Mouse (Mus musculus) heart, postnatal 4 days (tissue): ENCODE data around the gene Cadps. TPM values are rescaled to one million over a fixed set of nuclear protein-coding genes. Genes with fewer than 3 reads are reported as not detected.
A peak's percentile ranks its signal among the peaks of the same experiment; 100 is the strongest.
"Not testable (repeated sequence)": the region's sequence is repeated elsewhere in the genome, so short reads cannot be mapped to it uniquely, and the experiment has no call there.

ENCODE experiments used
- DNase-seq: peaks from one replicate; pipeline ENCODE4 v3.0.0; 2021
- total RNA-seq, 2 experiments: library from RNA; stranded (reverse); gene quantifications; 2 replicates each; pipeline ENCODE4 v1.2.3; 2021

The Cadps gene
- total RNA-seq, 2 experiments from 2014 or later, result 0.47 to 0.52 TPM

- no peak for DNase-seq
Observed at GRCm38 (mm10) chr14:12581657-12582056, 241.2 kb downstream of the Cadps start.

- DNase-seq, result no peak
Observed at GRCm38 (mm10) chr14:12580786-12581185, 242.1 kb downstream of the Cadps start.

GRCm38 (mm10) chr14:12578156-12578555, 244.7 kb downstream of the Cadps start:
- no peak for DNase-seq

- DNase-seq, result no peak
Observed at GRCm38 (mm10) chr14:12577475-12578140, 245.3 kb downstream of the Cadps start.

GRCm38 (mm10) chr14:12575105-12575504, 247.8 kb downstream of the Cadps start:
- DNase-seq, result peak; percentile 52

GRCm38 (mm10) chr14:12574336-12574735, 248.5 kb downstream of the Cadps start:
- DNase-seq, result peak; percentile 5

- not testable (repeated sequence) for DNase-seq
Observed at GRCm38 (mm10) chr14:12561730-12562129, 261.1 kb downstream of the Cadps start.

- DNase-seq, result no peak
Observed at GRCm38 (mm10) chr14:12560233-12560577, 262.7 kb downstream of the Cadps start.

- DNase-seq, result no peak
Observed at GRCm38 (mm10) chr14:12559574-12560232, 263.2 kb downstream of the Cadps start.

GRCm38 (mm10) chr14:12558920-12559573, 263.8 kb downstream of the Cadps start:
- DNase-seq, result no peak

- DNase-seq, result no peak
Observed at GRCm38 (mm10) chr14:12554486-12554885, 268.4 kb downstream of the Cadps start.

GRCm38 (mm10) chr14:12551353-12551752, 271.5 kb downstream of the Cadps start:
- no peak for DNase-seq

GRCm38 (mm10) chr14:12550931-12551330, 271.9 kb downstream of the Cadps start:
- DNase-seq, result no peak

- no peak for DNase-seq
Observed at GRCm38 (mm10) chr14:12549290-12549689, 273.6 kb downstream of the Cadps start.

- no peak for DNase-seq
Observed at GRCm38 (mm10) chr14:12547496-12547895, 275.4 kb downstream of the Cadps start.

GRCm38 (mm10) chr14:12541733-12542132, 281.1 kb downstream of the Cadps start:
- no peak for DNase-seq

- DNase-seq, result no peak
Observed at GRCm38 (mm10) chr14:12539071-12539470, 283.8 kb downstream of the Cadps start.

- peak; percentile 28 for DNase-seq
Observed at GRCm38 (mm10) chr14:12531101-12531500, 291.8 kb downstream of the Cadps start.

GRCm38 (mm10) chr14:12530554-12530953, 292.3 kb downstream of the Cadps start:
- no peak for DNase-seq

- DNase-seq, result peak; percentile 59
Observed at GRCm38 (mm10) chr14:12529961-12530542, 292.8 kb downstream of the Cadps start.

- DNase-seq, result no peak
Observed at GRCm38 (mm10) chr14:12527296-12527695, 295.6 kb downstream of the Cadps start.

- no peak for DNase-seq
Observed at GRCm38 (mm10) chr14:12507018-12507417, 315.9 kb downstream of the Cadps start.

- DNase-seq, result no peak
Observed at GRCm38 (mm10) chr14:12504191-12504947, 318.5 kb downstream of the Cadps start.
